Mouse (Mus musculus): ENCODE results near the gene B3galt6. TPM values are rescaled to one million over a fixed set of nuclear protein-coding genes. Genes with fewer than 3 reads are reported as not detected.

The B3galt6 gene
- polyA plus RNA-seq, 2 experiments: 11.3 to 18.8 TPM

- ATAC-seq (ENCODE audit: low FRiP score, low read depth): no peak
- no peak for TF ChIP-seq POLR2A (IDR thresholded peaks at IDR 0.05; ENCODE audit: borderline replicate concordance, extremely low read depth, insufficient read depth, insufficient read length)
- Histone ChIP-seq H3K27me3 (ENCODE audit: control insufficient read depth, insufficient read depth, low read length) (no peaks in the 10 kb centered on the region), H3K4me2 (replicated peaks; ENCODE audit: low read depth, low read length, severe bottlenecking) (no peak overlapping the region), H3K4me1 (ENCODE audit: control insufficient read depth, insufficient read depth, low read length) (peaks cover 7% of the 10 kb centered on the region), H3K27ac (replicated peaks; ENCODE audit: low read depth, low read length) (no peak overlapping the region), H3K9me3 (ENCODE audit: control insufficient read depth, low read length) (no peaks in the 10 kb centered on the region), H3K9ac (ENCODE audit: low read depth, low read length, severe bottlenecking) (no peak overlapping the region), H3K4me3 (replicated peaks; ENCODE audit: low read length) (no peak overlapping the region), H3K36me3 (ENCODE audit: control insufficient read depth, insufficient read depth, low read length) (peaks cover 13% of the 10 kb centered on the region)
- WGBS: 91% methylated on average over 7 of the region's 7 CpGs
- DNase-seq (ENCODE audit: low spot score): no peak
These were observed 31.7 kb upstream of the B3galt6 start for GRCm38 (mm10) chr4:156024184-156024583.

DNA sequence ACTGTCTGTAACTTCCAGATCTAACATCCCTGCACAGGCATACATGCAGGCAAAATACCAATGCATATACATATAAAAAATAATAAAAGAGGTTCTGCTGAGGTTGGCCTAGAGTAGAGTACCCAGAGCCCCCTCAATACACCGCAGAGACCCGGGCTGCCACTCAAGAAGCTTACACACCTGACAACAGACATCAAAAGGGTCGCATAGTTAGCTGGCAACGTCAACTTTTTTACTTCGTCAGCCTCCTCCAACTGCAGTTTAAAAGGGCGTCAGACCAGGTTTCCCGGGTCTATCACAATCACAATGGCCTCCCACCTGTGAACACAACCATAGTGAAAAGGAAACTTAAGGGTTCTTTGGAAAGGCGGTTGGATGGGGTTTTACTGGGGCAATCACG, 31.1 kb upstream of the B3galt6 start:
- no peak overlapping the region for H3K9ac ChIP-seq (ENCODE audit: low read depth, low read length, severe bottlenecking)
- no peak for TF ChIP-seq POLR2A (IDR thresholded peaks at IDR 0.05; ENCODE audit: borderline replicate concordance, extremely low read depth, insufficient read depth, insufficient read length)
- no peak overlapping the region for H3K4me2 ChIP-seq (replicated peaks; ENCODE audit: low read depth, low read length, severe bottlenecking)
- no peak overlapping the region for H3K4me3 ChIP-seq (replicated peaks; ENCODE audit: low read length)
- peaks cover 13% of the 10 kb centered on the region for H3K36me3 ChIP-seq (ENCODE audit: control insufficient read depth, insufficient read depth, low read length)
- no peaks in the 10 kb centered on the region for H3K27me3 ChIP-seq (ENCODE audit: control insufficient read depth, insufficient read depth, low read length)
- H3K27ac ChIP-seq (replicated peaks; ENCODE audit: low read depth, low read length): no peak overlapping the region
- ATAC-seq (ENCODE audit: low FRiP score, low read depth) (no peak), DNase-seq (ENCODE audit: low spot score) (no peak)
- 78% methylated on average over 9 of the region's 9 CpGs for WGBS
- peaks cover 7% of the 10 kb centered on the region for H3K4me1 ChIP-seq (ENCODE audit: control insufficient read depth, insufficient read depth, low read length)
- no peaks in the 10 kb centered on the region for H3K9me3 ChIP-seq (ENCODE audit: control insufficient read depth, low read length)

GRCm38 (mm10) chr4:156021942-156022419, 29.5 kb upstream of the B3galt6 start:
- Histone ChIP-seq H3K27ac (replicated peaks; ENCODE audit: low read depth, low read length) (no peak overlapping the region), H3K4me3 (replicated peaks; ENCODE audit: low read length) (no peak overlapping the region), H3K4me1 (ENCODE audit: control insufficient read depth, insufficient read depth, low read length) (peaks cover 7% of the 10 kb centered on the region), H3K9me3 (ENCODE audit: control insufficient read depth, low read length) (no peaks in the 10 kb centered on the region), H3K27me3 (ENCODE audit: control insufficient read depth, insufficient read depth, low read length) (no peaks in the 10 kb centered on the region), H3K36me3 (ENCODE audit: control insufficient read depth, insufficient read depth, low read length) (peaks cover 4% of the 10 kb centered on the region), H3K9ac (ENCODE audit: low read depth, low read length, severe bottlenecking) (no peak overlapping the region), H3K4me2 (replicated peaks; ENCODE audit: low read depth, low read length, severe bottlenecking) (no peak overlapping the region)
- no peak for DNase-seq (ENCODE audit: low spot score)
- no peak for TF ChIP-seq POLR2A (IDR thresholded peaks at IDR 0.05; ENCODE audit: borderline replicate concordance, extremely low read depth, insufficient read depth, insufficient read length)
- no peak for ATAC-seq (ENCODE audit: low FRiP score, low read depth)
- WGBS: 55% methylated on average over 9 of the region's 9 CpGs

- DNase-seq (ENCODE audit: low spot score): no peak
- H3K4me2 ChIP-seq (replicated peaks; ENCODE audit: low read depth, low read length, severe bottlenecking): no peak overlapping the region
- no peaks in the 10 kb centered on the region for H3K9me3 ChIP-seq (ENCODE audit: control insufficient read depth, low read length)
- peaks cover 4% of the 10 kb centered on the region; the same call in 1 of the 2 replicates for H3K36me3 ChIP-seq (ENCODE audit: control insufficient read depth, insufficient read depth, low read length)
- no peak overlapping the region for H3K4me3 ChIP-seq (replicated peaks; ENCODE audit: low read length)
- TF ChIP-seq POLR2A (IDR thresholded peaks at IDR 0.05; ENCODE audit: borderline replicate concordance, extremely low read depth, insufficient read depth, insufficient read length): no peak
- H3K4me1 ChIP-seq (ENCODE audit: control insufficient read depth, insufficient read depth, low read length): peaks cover 7% of the 10 kb centered on the region
- H3K27me3 ChIP-seq (ENCODE audit: control insufficient read depth, insufficient read depth, low read length): no peaks in the 10 kb centered on the region
- H3K9ac ChIP-seq (ENCODE audit: low read depth, low read length, severe bottlenecking): no peak overlapping the region
- WGBS: 79% methylated on average over 3 of the region's 3 CpGs
- ATAC-seq (ENCODE audit: low FRiP score, low read depth): no peak
- H3K27ac ChIP-seq (replicated peaks; ENCODE audit: low read depth, low read length): no peak overlapping the region
These were observed 28.9 kb upstream of the B3galt6 start for GRCm38 (mm10) chr4:156021381-156021780.

DNA sequence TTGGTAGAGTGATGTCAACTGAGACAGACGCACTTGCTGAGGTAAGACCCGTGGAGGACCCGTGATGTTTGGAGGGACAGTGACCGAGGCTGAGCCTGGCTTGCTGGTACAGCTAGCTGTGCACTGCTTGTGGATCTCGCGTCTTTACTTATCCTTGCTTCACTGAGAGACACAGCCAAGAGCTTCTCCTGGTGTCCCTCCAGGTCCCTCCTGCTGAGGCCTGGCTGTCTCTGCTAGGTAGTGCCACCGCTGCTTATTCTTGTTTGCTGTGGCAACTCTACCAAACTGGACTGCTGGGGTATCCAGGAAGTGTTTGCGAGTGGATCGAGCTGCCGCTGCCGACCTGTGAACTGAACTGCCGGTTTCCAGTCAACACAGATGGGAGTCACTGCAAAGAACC, 27.3 kb upstream of the B3galt6 start:
- TF ChIP-seq POLR2A (IDR thresholded peaks at IDR 0.05; ENCODE audit: borderline replicate concordance, extremely low read depth, insufficient read depth, insufficient read length): no peak
- H3K27ac ChIP-seq (replicated peaks; ENCODE audit: low read depth, low read length): no peak overlapping the region
- H3K4me1 ChIP-seq (ENCODE audit: control insufficient read depth, insufficient read depth, low read length): no peaks in the 10 kb centered on the region
- H3K4me3 ChIP-seq (replicated peaks; ENCODE audit: low read length): no peak overlapping the region
- H3K27me3 ChIP-seq (ENCODE audit: control insufficient read depth, insufficient read depth, low read length): no peaks in the 10 kb centered on the region
- no peak overlapping the region for H3K9ac ChIP-seq (ENCODE audit: low read depth, low read length, severe bottlenecking)
- WGBS: 92% methylated on average over 12 of the region's 12 CpGs
- DNase-seq (ENCODE audit: low spot score): no peak
- H3K4me2 ChIP-seq (replicated peaks; ENCODE audit: low read depth, low read length, severe bottlenecking): no peak overlapping the region
- H3K9me3 ChIP-seq (ENCODE audit: control insufficient read depth, low read length): no peaks in the 10 kb centered on the region
- no peak for ATAC-seq (ENCODE audit: low FRiP score, low read depth)
- peaks cover 10% of the 10 kb centered on the region; the same call in 1 of the 2 replicates for H3K36me3 ChIP-seq (ENCODE audit: control insufficient read depth, insufficient read depth, low read length)

DNA sequence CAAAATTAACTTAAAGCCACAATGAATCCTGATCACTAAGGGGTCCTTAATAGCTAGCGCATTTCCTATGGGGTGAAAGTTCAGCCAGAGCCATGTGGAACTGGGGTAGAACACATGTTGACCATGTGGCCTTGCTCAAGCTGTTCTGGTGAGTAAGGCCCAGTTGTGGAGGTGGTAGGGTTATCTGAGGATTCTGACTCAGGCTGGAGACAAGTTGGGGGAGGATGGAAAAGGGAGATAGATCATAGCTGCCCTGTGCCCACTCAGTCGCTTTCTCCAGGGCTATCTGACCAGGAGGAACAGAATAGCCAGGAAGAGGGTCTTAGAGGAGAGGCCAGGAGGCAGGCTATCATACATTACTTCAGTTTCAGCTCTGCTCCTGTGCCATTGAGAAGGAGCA, 22.0 kb upstream of the B3galt6 start:
- H3K27me3 ChIP-seq (ENCODE audit: control insufficient read depth, insufficient read depth, low read length): no peaks in the 10 kb centered on the region
- 75% methylated on average over 2 of the region's 2 CpGs for WGBS
- H3K4me3 ChIP-seq (replicated peaks; ENCODE audit: low read length): no peak overlapping the region
- DNase-seq (ENCODE audit: low spot score): no peak
- H3K4me2 ChIP-seq (replicated peaks; ENCODE audit: low read depth, low read length, severe bottlenecking): no peak overlapping the region
- no peak for TF ChIP-seq POLR2A (IDR thresholded peaks at IDR 0.05; ENCODE audit: borderline replicate concordance, extremely low read depth, insufficient read depth, insufficient read length)
- ATAC-seq (ENCODE audit: low FRiP score, low read depth): no peak
- no peak overlapping the region for H3K27ac ChIP-seq (replicated peaks; ENCODE audit: low read depth, low read length)
- peaks cover 51% of the 10 kb centered on the region for H3K36me3 ChIP-seq (ENCODE audit: control insufficient read depth, insufficient read depth, low read length)
- H3K9me3 ChIP-seq (ENCODE audit: control insufficient read depth, low read length): no peaks in the 10 kb centered on the region
- no peaks in the 10 kb centered on the region for H3K4me1 ChIP-seq (ENCODE audit: control insufficient read depth, insufficient read depth, low read length)
- H3K9ac ChIP-seq (ENCODE audit: low read depth, low read length, severe bottlenecking): no peak overlapping the region
